Mouse (Mus musculus) ovary, adult 18-20 months (tissue): ENCODE measurements at regions not wholly inside any gene's neighbourhood (a gene's known extent, or its start where the extent isn't known, plus 50 kb on each side); places are given as distances from the start of the nearest gene placed in this dataset.

Source experiments
- DNase-seq: peaks from one replicate; pipeline ENCODE4 v3.0.0; 2022; ENCODE audit warnings: low spot score, mixed read lengths

DNA sequence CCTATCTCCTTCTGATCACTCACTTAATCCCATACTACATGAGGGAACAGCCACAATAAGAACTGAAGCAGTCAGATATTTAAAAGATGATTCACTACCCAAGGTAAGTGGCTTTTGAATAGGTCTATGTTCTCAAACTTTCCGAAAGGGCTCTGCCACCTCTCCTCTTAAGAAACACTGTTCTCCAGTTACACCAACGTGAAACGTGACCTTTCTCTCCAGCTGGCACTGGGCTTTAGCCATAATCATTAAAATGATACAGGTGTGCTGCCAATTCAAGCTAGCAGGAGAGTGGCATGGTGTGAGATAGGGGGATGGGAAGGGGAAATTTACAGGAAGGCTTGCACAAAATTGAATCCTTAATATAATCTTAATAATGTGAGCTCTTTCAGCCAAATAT is 2216.4 kb upstream of the Gm7489 start:
- DNase-seq: no peak

DNA sequence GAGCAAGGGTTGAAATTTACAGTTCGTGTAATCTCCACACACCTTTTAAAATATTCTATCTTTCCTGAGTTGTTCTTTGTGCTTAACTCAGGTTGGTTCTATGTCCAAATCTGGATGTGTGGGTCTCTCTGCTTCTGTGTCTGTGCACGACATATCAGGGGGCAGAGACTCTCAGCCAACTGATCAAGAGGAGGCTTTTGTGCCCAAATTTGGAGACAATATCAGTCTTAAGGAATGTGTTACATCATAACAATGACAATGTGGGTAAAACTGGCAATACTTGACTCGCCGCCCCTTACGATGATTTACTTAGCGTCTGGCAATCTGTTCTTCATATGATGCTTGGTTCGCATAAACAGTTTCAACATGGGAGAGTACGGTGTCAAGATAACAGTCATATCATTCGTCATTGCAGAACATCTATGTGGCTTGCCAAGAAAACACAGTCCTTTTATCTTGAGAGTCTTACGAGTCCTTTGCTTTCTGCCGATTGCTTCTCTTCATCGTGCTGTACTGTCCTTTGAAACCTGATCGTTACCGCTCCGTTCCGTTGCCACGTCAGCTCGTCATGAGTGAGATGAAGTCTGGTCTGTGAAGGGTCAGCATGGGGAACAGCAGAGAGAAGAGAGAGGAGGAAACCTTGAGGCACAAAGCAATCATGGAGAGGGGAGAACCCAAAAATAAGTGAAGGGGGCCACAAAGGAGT is 2212.9 kb upstream of the Gm7489 start:
- no peak for DNase-seq

DNA sequence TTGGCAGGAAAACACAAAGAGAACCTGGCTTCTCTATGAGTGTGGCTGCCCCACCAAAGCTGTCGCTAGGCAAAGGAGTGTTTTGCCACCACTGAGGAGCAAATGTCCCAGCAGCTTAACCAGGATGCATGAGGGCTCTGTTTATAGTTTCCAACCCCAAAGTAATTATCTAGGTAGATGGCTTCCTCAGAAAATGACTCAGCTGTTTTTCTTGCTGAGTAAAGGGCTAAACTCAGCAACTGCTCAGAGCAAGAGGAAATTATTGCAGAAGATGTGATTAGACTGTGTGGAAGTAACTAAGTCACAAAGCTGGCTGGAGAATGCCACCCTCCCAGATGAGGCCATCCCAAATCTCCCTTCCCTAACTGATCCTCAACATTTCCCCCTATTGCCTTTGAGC is 2211.2 kb upstream of the Gm7489 start:
- DNase-seq: no peak

DNA sequence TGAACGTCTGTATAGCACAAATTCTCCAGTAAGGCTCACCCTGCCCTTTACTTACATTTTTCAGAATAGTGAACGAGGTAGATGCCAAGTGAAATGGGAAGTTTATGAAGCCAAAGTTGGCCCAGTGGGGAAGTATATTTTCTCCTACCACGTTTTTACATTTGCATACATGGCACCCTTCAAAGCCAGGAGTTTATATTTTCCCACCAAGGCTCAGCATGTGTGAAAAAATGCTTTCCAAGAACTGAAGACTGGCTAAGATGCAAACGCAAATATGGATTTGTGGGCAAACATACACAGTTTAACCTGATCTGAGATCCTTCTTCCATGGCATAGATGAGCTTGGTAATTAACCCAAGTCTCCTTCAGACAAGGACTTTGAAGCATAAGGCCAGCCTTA is 2209.4 kb upstream of the Gm7489 start:
- no peak for DNase-seq

DNA sequence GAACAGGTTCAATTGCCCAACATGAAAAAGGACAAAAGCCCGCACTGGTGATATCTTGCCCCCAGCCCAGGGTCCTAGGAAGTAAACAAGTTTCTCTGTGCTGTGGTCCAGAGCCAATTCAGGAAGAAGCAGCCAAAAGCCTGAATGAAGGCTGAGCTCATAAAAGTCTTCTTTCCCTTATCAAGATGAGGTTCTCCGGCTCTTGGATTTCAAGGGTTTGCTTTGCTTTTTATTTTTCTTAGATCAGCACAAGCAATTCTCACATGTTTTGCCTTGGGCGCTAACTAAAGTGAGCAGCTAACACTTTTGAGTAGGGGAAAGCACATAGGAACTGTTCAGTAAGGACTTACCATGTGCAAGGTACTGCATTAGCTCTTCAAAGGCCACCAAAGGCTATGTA is 2208.0 kb upstream of the Gm7489 start:
- DNase-seq: no peak

DNA sequence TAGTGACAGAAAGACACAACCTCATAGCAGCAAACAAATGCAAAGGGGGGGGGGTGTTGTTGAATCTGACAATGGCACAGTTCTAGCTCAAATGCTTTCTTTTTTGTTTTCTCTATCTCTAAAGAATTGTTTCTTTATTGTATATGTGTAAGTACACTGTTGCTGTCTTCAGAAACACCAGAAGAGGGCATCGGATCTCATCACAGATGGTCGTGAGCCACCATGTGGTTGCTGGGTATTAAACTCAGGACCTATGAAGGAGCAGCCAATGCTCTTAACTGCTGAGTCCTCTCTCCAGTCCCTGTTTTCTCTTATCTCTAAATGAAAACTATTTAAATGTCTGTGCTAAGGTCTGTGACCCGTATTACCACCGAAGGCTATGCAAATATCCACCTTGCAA is 2207.4 kb upstream of the Gm7489 start:
- no peak for DNase-seq

DNA sequence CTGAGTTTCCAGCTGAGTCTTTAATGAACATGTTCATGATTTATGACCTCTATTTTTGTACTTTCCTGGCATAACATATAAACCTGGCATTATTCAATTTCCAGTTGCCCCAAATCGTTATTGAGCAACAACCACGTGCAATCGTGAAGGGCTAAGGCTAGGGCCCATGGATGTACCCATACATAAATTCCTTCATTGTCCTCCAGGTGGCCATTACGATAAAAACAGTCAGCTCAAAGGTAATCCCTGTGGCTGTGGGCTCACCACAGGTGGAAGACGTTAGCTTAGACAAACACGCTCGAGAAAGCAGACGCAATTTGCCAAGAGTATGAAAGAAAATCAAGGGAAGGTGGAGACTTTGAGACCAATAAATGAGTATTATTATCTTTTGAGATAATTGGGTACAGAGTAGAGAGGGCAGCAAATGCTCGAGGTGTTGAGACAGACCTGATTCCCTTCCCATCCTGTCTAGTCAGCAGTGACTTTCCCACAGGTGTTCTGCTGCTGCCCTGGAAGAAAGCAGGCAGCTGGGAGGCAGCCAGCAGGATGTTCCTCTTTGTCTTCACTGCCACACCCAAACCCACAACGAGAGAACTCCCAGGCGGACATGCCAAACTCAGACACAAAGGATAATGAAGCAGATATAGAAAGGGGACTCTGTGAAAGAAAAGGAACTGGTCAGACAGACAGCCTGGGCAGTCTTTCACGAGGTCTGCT is 2205.4 kb upstream of the Gm7489 start:
- no peak for DNase-seq

DNA sequence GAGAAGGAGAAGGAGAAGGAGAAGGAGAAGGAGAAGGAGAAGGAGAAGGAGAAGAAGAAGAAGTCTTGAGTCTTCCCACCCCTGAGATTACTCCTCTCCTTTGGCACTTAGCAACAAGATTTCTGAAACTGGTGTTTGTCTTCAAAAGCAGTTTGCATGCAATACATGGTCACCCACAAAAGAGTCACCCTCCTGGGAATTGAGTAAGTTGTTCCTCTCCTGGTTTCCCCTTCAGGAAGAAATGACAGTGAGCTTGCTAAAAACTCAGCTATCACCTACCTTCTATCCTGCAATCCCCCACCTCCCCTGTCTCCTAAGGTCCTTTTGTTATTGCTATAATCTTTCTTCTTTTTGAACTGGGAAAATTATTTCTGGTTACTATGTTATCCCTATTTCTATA is 2204.2 kb upstream of the Gm7489 start:
- DNase-seq: no peak

DNA sequence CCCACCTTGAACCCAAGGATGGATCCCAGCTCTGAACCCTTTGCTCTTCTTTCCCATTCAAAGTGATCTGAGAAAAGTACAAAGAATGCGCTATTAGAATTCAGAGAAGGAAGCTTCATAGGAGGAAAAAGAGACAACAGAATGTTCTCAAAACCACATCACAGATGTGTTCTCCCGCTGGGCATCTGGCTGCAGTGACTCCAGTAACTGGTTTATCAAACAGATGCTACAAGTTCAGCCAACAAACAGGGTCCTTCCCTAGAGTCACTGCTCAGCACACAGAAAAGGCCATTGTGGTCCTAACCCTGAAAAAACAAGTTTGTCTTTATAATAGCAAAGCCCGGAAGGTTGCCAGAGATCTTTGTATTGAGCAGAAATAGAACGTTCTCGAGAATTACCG is 2203.5 kb upstream of the Gm7489 start:
- DNase-seq: no peak

DNA sequence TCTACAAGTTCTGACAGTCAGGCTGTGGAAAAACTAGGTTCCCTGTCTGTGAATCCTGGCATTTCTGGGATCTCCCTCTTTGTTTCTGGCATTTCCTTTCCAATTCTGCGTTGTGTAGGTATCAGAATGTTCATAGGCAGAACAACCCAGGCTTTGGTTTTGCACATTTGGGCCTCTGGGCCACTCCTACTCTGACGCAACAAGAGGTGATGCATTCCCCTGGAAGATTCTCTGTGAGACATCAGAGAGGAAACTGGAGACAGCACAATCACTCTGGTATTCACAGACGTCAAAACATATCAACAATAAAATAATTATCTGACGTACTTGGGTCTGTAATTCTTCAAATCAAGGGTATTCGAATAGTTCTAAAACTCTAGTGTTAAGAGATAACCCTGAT is 2202.4 kb upstream of the Gm7489 start:
- DNase-seq: no peak

DNA sequence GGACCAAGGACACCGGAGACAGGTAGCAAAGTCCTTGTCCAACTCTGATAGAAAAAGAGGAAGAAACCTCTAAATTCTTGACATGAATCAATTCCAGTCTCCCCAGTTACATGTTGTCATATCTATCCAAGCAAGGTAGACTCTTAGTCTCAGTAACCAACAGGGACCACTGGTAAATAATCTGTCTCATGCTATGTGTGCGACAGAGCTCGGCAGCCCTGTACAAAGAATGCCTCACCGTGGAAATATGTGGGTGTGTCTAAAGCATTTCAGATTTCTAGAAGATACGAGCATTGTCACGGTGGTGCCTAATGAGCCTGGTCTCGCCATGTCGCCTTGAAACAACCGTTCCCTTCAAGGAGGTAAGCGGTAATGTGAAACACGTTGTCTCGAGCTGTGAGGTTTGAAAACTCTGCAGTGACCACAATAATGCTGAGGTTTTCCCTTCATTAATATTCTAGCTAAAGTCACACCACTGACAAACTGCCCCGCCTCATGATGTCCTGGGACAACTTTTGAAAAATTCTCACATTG is 2197.6 kb upstream of the Gm7489 start:
- DNase-seq: no peak

DNA sequence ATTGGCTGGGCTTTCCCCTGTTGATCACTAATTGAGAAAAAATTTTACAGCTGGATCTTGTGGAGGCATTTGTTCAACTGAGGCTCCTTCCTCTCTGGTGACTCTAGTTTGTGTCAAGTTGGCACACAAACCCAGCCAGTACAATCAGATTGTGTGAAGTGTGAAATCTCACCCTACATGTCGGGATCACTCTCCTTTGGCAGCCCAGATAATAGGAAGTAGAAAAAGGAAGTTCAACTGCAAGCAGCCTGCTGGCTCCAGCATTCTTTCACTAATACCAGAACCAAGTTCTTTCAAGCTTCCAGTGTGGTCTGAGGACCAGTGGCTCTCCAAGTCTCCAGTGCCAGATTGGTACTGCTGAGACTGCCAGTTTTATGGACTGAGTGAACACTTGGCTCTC is 2195.2 kb upstream of the Gm7489 start:
- no peak for DNase-seq

DNA sequence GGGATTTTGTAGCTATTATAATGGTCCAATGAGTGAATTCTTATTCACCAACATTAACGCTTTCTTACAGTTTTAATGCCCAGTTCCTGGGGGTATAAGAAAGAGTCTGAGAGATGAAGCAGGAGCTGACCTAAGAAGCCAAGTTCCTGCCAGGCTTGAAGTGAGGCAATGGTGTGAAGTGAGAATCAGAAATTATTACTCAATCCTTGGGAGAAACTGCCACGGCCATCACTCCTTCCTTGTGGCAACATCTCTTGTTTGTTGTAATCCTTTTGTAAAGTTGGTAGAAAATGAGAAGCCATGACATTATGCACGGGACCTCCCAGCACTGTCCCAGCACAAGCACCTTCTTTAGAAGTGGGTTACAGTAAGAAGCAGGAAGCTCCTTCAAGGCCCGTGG is 2192.0 kb upstream of the Gm7489 start:
- no peak for DNase-seq

DNA sequence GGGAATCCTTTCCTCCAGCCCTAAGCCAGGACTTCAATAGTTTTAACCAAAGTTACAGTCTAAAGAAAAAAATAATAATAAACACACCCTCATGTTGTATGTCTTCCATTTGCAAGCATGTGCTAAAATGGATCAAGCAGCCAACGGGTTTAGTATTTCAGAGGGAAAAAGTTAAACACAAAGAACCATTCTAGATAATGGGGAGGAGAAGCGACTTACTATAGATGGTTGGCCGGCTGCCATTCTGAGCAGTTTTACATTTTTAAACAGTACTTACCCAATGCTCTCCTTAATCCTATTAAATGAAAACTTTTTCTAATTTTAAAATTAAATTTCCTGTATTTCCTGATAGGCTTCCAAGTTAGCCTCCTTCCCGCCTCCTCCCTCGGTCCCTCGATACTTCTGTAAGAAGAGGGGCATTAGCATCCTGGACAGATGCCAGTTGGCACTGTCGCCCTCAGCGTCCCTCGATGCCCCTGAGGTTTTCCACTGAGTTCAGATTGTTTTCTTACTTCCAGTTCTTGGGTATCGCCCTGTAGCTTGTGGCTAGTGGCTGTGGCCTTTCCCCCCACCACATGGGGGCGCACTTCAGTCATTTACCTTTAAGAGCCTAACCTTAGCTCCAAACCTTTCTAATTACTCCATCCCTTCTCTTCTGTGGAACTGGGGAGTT is 2188.2 kb upstream of the Gm7489 start:
- no peak for DNase-seq

DNA sequence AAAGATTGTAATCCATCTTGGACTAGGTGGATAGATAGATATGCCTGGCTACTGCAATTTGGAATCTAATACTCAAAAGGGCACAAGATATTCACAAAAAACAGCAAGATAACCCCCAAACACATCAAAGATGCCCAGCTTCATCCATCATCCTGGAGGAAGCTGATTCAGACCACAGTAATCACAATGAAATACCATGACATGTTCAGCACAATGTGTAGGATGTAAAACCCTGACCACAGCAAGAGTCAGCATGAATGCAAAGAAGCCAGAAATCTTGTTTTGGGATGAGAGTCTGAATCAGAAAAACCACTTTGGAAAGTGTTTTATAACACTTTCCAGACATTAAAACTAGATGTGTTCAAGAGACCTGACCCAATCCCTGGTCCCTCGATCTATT is 2180.5 kb upstream of the Gm7489 start:
- DNase-seq: no peak

DNA sequence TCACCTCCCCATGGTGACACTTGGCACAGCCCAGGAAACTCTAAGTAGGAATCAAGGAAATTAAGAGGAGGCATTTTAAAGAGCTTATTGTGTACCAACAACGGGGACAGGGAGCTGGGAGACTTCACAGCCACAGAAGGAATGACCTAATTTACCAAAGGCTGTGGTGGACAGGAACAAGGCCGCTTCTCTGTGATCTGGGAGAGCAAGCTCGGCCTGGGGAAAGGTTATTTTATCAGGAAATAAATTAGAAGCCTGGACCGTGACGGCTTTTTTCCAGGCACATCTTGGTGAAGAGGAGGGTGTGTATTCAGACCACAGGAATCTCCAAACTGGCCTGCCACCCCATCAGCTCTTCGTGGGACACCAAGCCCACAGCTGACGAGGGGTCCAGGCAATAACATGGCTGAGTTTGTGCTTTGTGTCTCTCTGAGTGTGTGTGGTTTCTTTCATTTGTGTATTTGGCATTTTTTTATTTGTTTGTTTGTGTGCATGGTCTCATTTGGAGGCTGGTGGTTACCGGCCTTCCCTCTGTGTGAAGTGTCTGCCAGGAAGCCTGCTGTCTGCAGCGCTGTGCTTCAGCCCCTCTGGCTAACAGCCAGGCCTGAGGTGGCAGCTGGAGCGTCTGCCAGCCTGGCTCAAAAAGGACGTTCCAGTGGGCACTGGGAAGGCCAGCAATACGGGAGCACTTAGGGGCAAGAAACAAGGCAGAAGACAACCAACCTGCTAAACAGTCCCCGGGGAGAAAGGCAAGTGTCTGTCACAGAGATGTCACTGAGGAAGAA is 2174.6 kb upstream of the Gm7489 start:
- peak; percentile 57 for DNase-seq

DNA sequence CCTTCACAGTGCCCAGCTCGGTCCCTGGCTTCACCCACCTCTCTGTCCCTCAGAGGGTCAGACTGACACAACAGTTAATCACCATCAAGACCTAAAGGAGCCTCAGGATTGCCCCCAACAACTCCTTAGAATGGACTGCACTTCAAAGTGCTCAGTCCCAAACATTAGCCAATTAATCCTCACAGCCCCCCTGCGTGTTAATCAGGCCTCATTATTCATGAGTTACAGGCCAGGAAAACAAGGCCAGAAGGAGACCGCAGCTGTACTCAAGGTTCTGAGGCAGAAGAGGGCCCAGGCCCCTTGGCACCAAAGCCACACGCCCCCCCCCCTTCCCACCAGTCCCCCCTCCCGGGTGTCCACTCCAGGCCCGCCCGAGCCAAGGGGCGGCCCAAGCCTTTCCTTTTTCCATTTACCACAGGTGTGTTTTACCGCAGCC is 2163.8 kb upstream of the Gm7489 start:
- no peak for DNase-seq

DNA sequence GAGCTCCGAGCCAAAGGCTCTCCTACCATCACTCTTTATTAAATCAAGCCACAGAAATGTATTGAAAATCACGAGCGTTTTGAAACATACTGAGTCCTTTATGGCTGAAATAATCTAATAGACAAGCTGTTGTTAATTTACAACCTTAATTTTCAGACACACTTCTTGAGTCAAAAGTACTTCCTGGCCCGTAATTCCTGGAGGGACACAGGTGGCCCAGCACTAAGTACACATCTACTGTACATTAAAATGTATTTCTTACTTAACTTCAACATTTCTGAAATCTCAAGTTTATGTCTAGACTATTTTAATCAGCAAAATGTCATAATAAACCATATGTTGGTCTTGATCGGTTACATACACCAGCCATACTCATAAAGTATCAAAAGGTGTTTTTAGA is 2163.3 kb upstream of the Gm7489 start:
- no peak for DNase-seq

DNA sequence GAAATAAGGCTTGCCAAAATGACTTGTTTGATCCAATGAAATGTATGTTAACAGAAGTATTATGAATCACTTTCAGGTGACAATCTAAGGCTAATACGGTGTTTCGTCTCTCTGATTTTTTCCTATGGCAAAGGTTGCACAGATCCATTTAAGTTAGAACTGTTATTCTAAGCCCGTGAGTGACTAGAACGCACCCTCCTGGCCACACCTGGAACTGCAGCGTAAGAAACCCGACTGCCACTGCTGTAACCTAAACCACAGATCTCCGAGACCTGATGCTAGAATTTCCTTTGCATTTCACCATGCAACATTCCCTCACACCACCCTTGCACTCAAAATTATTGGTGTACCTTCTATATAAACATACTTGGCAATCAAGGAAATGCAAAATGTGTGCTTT is 2160.6 kb upstream of the Gm7489 start:
- DNase-seq: no peak

DNA sequence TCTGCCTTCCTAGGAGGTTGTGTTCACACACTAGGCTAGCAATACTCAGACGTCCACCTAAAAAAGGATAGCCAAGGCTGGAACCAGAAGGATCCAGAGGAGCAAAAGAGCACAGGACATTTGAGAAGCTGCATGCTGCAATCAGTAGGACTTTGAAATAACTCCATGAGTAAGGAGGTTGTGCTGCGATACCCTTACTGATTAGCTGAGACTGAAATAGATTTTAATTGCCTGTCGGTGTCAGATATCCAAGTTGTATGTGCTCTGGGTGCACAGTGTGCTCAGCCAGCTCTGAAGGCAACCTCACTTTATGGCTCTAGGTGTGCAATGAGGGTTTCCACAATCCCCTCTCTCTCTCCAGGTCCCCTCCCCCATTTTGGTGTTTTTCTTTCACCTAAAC is 2159.2 kb upstream of the Gm7489 start:
- no peak for DNase-seq

DNA sequence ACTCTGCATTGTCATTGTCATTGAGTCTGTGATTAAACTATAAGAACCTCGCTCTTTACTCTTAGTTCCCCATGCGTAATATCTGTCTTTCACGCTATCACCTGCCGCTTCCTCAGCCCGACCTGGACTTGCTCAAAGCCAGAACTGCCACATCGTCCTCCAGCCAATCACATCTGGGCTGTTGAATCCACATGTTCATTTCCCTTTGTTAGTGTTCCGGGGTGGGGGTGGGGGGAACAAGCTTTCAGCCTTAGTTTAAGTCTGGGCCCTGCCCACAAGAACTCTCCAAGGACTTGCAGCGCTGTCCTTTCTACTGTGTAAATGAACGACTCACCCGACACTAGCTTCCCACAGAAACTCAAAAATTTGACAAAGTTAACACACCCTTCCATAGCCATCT is 2154.6 kb upstream of the Gm7489 start:
- DNase-seq: no peak

DNA sequence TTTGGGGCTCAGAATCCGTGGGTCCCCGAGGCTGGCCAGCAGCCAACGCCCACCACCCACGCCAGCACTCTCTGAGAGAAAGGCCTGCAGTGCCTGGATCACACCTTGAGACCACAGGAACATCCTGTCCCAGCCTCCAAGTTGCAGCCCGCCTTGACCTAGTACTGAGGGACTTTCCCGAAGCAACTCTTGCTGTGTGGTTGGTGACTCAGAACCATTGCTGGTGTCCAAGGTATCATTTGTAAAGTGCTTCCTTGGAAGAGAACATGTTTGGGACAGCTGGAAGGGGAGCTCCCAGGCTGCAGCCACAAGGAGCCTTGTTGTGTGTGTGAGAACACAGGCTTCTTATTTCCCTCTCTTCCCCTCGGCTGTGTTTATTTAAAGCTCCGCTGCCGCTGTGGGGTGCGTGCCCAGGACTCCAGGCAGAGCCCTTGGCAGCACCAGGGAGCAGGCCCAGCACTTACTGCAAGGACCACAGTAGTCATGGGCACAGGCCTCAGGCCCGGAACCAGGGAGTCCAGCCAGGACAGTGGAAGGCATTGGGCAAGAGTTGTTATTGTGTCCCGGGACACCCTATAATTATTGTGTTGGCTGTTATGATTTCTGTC is 2153.8 kb upstream of the Gm7489 start:
- peak; percentile 53 for DNase-seq
